Mouse (Mus musculus) stomach, postnatal 0 days (tissue): ENCODE measurements around the gene Ctsa.

ENCODE experiments used
- CTCF ChIP-seq: IDR thresholded peaks from 2 replicates; pipeline ENCODE4 v1.5.1; 2016; ENCODE audit warnings: antibody characterized with exemption, low read depth, mild to moderate bottlenecking, moderate library complexity
- EP300 ChIP-seq: optimal IDR thresholded peaks from 2 replicates; pipeline ENCODE3; 2016; ENCODE audit warnings: antibody characterized with exemption

- TF ChIP-seq EP300, result no peak
- TF ChIP-seq CTCF, result no peak
These were observed 29.3 kb upstream of the Ctsa start for GRCm38 (mm10) chr2:164803201-164803920.
